Mouse (Mus musculus): ENCODE data around the gene Gsk3b.

GRCm38 (mm10) chr16:38245379-38245778 is 156.6 kb downstream of the Gsk3b start:
- no peak for TF ChIP-seq CTCF (conservative IDR thresholded peaks at IDR 0.05; ENCODE audit: low read length)
- no peak for TF ChIP-seq POU5F1 (IDR thresholded peaks at IDR 0.05; ENCODE audit: borderline replicate concordance, low read length)
